Mouse (Mus musculus): ENCODE data around the gene Anxa6.
A peak's percentile ranks its signal among the peaks of the same experiment; 100 is the strongest.

Anxa6 gene

DNA sequence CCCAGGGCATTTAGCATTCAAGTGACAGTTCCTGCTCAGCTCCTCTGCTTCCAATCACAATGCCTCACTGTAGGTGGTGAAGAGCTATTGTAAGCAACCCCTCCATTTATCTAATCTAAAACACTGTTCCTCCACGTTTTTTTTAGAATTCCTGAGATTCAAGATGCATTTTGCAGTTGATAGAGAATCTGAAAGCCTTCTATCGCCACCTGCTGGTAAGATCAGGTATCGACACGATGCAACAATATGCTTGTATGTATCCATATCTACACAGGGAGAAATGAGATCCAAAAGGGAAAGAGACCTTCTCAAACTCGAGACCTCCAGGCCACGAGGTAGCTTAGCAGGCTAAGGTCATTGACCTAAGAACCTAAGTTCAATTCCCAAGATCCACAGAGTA, 49.2 kb downstream of the Anxa6 start:
- peaks cover 37% of the 10 kb centered on the region for H3K4me1 ChIP-seq (replicated peaks; ENCODE audit: low read depth, low read length)
- H3K36me3 ChIP-seq (ENCODE audit: insufficient read depth, low read length): peaks cover 81% of the 10 kb centered on the region
- H3K4me3 ChIP-seq (replicated peaks; ENCODE audit: low read length): no peak overlapping the region
- no peaks in the 10 kb centered on the region for H3K9me3 ChIP-seq (ENCODE audit: low read length)
- peak; percentile 66 for TF ChIP-seq CTCF (conservative IDR thresholded peaks at IDR 0.05; ENCODE audit: low read length)
- no peak for TF ChIP-seq NANOG (IDR thresholded peaks at IDR 0.05; ENCODE audit: borderline replicate concordance, low read length)
- H3K27me3 ChIP-seq (ENCODE audit: insufficient read depth, low read length): no peaks in the 10 kb centered on the region

DNA sequence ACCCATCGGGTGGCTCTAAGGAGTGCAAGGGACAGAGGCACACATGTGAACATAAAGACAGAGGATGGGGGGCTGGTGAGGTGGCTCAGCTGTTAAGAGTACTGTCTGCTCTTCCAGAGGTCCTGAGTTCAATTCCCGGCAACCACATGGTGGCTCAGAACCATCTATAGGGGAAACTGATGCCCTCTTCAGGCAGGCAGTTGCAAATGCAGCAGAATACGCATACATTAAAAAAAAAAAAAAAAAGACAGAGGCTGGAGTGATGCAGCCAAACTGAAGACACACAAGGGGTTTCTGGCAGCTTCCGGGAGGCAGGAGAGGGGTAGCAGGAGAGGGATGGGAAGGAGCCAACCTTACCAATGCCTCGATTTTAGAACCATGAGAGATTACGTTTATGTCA, 50.7 kb downstream of the Anxa6 start:
- H3K4me3 ChIP-seq (replicated peaks; ENCODE audit: low read length): no peak overlapping the region
- H3K27me3 ChIP-seq (ENCODE audit: insufficient read depth, low read length): no peaks in the 10 kb centered on the region
- TF ChIP-seq CTCF (conservative IDR thresholded peaks at IDR 0.05; ENCODE audit: low read length): peak; percentile 27
- no peak for TF ChIP-seq NANOG (IDR thresholded peaks at IDR 0.05; ENCODE audit: borderline replicate concordance, low read length)
- TF ChIP-seq POU5F1 (IDR thresholded peaks at IDR 0.05; ENCODE audit: borderline replicate concordance, low read length): no peak
- peaks cover 84% of the 10 kb centered on the region for H3K36me3 ChIP-seq (ENCODE audit: insufficient read depth, low read length)
- peaks cover 43% of the 10 kb centered on the region for H3K4me1 ChIP-seq (replicated peaks; ENCODE audit: low read depth, low read length)
- H3K9me3 ChIP-seq (ENCODE audit: low read length): no peaks in the 10 kb centered on the region

DNA sequence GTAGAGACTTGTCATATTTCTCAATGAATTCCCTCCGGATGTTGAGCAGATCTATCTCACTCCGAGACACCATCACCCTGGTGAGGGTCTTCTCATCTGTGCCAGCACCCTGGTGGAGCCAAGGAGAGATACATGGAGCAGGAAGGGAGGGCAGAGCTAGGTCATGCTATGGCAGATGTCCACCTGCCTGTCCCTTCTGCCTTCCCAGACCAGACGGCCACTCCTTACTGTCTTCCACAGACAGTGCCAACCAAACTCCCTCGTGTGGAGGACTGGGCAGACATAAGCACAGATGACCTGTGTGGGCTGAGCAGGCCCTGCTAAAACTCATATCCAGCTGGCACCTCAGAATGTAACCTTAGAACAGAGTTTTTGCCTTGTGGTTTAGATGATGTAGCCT, 51.6 kb downstream of the Anxa6 start:
- Histone ChIP-seq H3K4me3 (replicated peaks; ENCODE audit: low read length) (no peak overlapping the region), H3K36me3 (ENCODE audit: insufficient read depth, low read length) (peaks cover 75% of the 10 kb centered on the region), H3K27me3 (ENCODE audit: insufficient read depth, low read length) (no peaks in the 10 kb centered on the region), H3K9me3 (ENCODE audit: low read length) (no peaks in the 10 kb centered on the region), H3K4me1 (replicated peaks; ENCODE audit: low read depth, low read length) (peaks cover 49% of the 10 kb centered on the region)
- no peak for TF ChIP-seq CTCF (conservative IDR thresholded peaks at IDR 0.05; ENCODE audit: low read length)

DNA sequence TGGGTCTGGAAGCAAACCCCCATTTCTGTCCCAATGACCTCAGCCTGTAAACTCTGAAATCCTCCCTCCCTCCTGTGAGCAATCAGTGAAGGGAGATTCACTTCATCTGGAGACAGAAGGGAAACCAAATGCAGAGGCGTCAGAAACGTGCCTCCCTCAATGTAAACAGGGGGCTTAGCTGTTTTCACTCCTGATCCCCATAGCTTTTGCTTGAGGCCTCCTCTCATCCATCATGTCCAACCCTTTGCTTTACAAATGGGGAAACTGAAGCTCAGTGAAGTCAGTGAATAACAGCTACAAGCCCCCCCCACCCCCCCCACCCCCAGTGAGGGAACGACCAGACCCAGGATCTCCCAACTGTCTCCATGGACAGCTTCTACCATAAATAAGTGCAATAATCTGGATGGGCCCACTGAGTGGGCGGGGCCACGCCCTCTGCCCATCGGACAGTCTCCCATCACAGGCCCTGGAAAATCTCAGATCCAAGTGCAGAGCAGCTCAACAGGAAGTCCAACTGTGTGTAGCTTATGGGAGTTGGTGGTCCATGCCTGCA, 55.8 kb downstream of the Anxa6 start:
- no peak overlapping the region for H3K4me3 ChIP-seq (replicated peaks; ENCODE audit: low read length)
- H3K9me3 ChIP-seq (ENCODE audit: low read length): no peaks in the 10 kb centered on the region
- peaks cover 46% of the 10 kb centered on the region for H3K36me3 ChIP-seq (ENCODE audit: insufficient read depth, low read length)
- no peak for TF ChIP-seq NANOG (IDR thresholded peaks at IDR 0.05; ENCODE audit: borderline replicate concordance, low read length)
- TF ChIP-seq CTCF (conservative IDR thresholded peaks at IDR 0.05; ENCODE audit: low read length): no peak
- no peak for TF ChIP-seq POU5F1 (IDR thresholded peaks at IDR 0.05; ENCODE audit: borderline replicate concordance, low read length)
- no peaks in the 10 kb centered on the region for H3K27me3 ChIP-seq (ENCODE audit: insufficient read depth, low read length)
- peaks cover 78% of the 10 kb centered on the region for H3K4me1 ChIP-seq (replicated peaks; ENCODE audit: low read depth, low read length)

DNA sequence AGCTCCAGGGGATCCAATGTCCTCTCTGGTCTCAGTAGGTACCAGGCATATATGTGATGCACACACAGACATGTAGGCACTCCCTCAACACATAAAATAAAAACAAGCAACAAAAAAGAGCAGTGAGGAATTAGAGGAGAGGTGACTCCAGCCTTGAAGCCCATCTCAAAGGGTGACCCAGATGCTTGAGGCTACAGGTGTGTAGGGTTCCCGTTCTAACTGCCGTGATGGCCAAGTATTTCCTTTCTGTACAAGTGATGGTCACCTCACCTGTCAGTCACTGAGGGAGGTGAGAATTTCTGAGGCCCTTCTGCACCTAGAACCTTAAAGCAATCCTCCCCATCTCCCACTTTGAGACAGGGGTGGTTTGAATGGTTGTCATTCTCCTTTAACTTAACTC, 56.9 kb downstream of the Anxa6 start:
- Histone ChIP-seq H3K4me3 (replicated peaks; ENCODE audit: low read length) (no peak overlapping the region), H3K36me3 (ENCODE audit: insufficient read depth, low read length) (peaks cover 36% of the 10 kb centered on the region), H3K27me3 (ENCODE audit: insufficient read depth, low read length) (no peaks in the 10 kb centered on the region), H3K9me3 (ENCODE audit: low read length) (no peaks in the 10 kb centered on the region), H3K4me1 (replicated peaks; ENCODE audit: low read depth, low read length) (peaks cover 81% of the 10 kb centered on the region)
- TF ChIP-seq POU5F1 (IDR thresholded peaks at IDR 0.05; ENCODE audit: borderline replicate concordance, low read length) (no peak), NANOG (IDR thresholded peaks at IDR 0.05; ENCODE audit: borderline replicate concordance, low read length) (no peak), CTCF (conservative IDR thresholded peaks at IDR 0.05; ENCODE audit: low read length) (no peak)

DNA sequence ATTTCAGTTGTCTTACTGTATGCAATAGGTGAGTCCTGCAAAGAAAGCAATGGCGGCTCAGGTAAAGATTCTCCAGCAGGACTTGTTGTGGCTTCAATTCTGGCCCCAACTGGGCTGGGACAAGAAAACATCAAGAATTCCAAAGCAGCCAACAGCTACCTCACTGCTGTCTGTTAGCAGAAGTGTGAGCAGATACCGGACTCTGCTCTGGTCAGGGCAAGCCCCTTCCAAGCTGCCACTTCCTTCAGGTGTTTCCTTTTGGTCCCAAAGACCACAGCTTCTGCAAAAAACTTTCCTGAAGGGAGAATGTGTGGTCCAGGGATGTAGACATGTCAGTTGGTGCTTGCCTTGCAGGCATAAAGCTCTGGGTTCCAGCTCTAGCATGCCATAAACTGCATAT, 57.5 kb downstream of the Anxa6 start:
- Histone ChIP-seq H3K4me3 (replicated peaks; ENCODE audit: low read length) (no peak overlapping the region), H3K4me1 (replicated peaks; ENCODE audit: low read depth, low read length) (peaks cover 84% of the 10 kb centered on the region), H3K9me3 (ENCODE audit: low read length) (no peaks in the 10 kb centered on the region), H3K27me3 (ENCODE audit: insufficient read depth, low read length) (no peaks in the 10 kb centered on the region), H3K36me3 (ENCODE audit: insufficient read depth, low read length) (peaks cover 30% of the 10 kb centered on the region)
- TF ChIP-seq POU5F1 (IDR thresholded peaks at IDR 0.05; ENCODE audit: borderline replicate concordance, low read length) (no peak), CTCF (conservative IDR thresholded peaks at IDR 0.05; ENCODE audit: low read length) (no peak), NANOG (IDR thresholded peaks at IDR 0.05; ENCODE audit: borderline replicate concordance, low read length) (no peak)

DNA sequence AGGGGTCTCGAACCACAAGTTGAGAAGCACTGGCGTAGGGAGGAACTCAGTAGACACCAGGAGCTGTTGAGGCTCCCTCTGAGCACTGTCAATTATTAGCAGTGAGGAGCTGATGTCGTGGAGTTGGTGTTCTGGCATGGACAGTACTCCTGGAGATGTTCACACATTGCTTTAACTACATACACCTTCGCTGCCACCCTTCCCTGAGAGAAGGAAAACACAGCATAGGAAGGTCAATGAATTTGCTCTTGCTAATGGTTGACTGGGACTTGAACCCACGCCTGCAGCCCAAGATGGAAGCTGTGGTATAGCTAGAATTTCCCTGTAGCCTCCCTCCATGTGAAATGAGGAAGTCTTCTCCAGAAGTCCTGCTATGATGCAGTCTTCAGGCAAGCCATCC, 57.9 kb downstream of the Anxa6 start:
- TF ChIP-seq CTCF (conservative IDR thresholded peaks at IDR 0.05; ENCODE audit: low read length): no peak
- Histone ChIP-seq H3K4me3 (replicated peaks; ENCODE audit: low read length) (no peak overlapping the region), H3K36me3 (ENCODE audit: insufficient read depth, low read length) (peaks cover 26% of the 10 kb centered on the region), H3K27me3 (ENCODE audit: insufficient read depth, low read length) (no peaks in the 10 kb centered on the region), H3K9me3 (ENCODE audit: low read length) (no peaks in the 10 kb centered on the region), H3K4me1 (replicated peaks; ENCODE audit: low read depth, low read length) (peaks cover 88% of the 10 kb centered on the region)

DNA sequence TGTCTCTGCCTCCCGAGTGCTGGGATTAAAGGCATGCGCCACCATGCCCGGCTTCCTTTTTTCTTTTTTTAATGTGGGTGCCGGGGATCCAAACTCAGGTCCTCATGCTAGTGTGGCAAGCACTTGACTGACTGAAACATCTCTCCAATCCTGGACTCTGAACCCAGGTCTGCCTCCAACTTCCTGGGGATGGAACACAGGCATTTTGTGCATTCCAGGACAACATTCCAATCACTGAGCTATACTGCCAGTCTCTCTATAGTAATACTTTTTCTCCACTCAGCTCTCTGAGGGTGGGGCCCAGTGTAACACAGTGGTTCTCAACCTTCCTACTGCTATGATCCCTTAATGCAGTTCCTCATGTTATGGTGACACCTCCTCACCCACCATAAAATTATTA, 58.6 kb downstream of the Anxa6 start:
- Histone ChIP-seq H3K4me3 (replicated peaks; ENCODE audit: low read length) (no peak overlapping the region), H3K9me3 (ENCODE audit: low read length) (no peaks in the 10 kb centered on the region), H3K27me3 (ENCODE audit: insufficient read depth, low read length) (no peaks in the 10 kb centered on the region), H3K4me1 (replicated peaks; ENCODE audit: low read depth, low read length) (peaks cover 82% of the 10 kb centered on the region), H3K36me3 (ENCODE audit: insufficient read depth, low read length) (peaks cover 19% of the 10 kb centered on the region)
- TF ChIP-seq CTCF (conservative IDR thresholded peaks at IDR 0.05; ENCODE audit: low read length) (no peak), NANOG (IDR thresholded peaks at IDR 0.05; ENCODE audit: borderline replicate concordance, low read length) (no peak), POU5F1 (IDR thresholded peaks at IDR 0.05; ENCODE audit: borderline replicate concordance, low read length) (no peak)

DNA sequence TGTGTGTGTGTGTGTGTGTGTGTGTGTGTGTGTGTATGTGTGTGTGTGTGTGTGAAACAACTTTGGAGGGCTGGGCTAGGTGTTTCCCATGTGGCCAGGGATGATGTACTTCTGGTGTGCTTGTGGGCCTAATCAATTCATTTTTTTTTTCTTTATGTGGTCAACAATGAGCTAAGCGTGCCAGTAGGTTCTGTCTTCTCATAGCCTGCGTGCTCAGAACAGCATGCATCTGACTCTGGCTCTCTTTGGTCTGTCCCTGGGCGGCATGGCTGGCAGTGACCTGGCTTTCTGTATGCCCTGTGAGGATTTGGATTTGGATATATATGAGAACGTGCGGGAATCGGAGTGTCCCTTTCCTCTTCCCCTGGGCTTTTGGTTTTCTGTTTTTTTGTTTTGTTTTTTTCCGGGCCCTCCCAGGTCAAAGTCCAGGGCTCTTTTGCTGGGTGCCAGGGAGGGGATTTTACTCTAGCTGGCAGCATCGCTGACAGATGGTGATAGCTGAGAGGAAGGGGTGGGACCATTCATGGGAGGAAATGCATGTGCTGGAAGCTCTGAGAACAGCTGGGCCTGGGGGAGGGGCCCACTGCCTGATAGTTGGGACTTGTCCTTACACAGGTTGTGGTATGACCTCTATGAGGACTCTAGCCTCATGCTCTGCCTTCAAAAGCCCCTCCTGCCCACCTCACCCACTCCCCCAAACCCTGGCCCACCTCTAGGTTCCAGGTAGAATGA, 59.6 kb downstream of the Anxa6 start:
- peaks cover 77% of the 10 kb centered on the region for H3K4me1 ChIP-seq (replicated peaks; ENCODE audit: low read depth, low read length)
- no peaks in the 10 kb centered on the region for H3K27me3 ChIP-seq (ENCODE audit: insufficient read depth, low read length)
- TF ChIP-seq CTCF (conservative IDR thresholded peaks at IDR 0.05; ENCODE audit: low read length) (no peak), POU5F1 (IDR thresholded peaks at IDR 0.05; ENCODE audit: borderline replicate concordance, low read length) (no peak)

More for the DNA sequence above, 59.6 kb downstream of the Anxa6 start:
- peak overlapping the region; percentile 43 for H3K4me3 ChIP-seq (replicated peaks; ENCODE audit: low read length)
- no peaks in the 10 kb centered on the region for H3K9me3 ChIP-seq (ENCODE audit: low read length)
- peaks cover 9% of the 10 kb centered on the region for H3K36me3 ChIP-seq (ENCODE audit: insufficient read depth, low read length)
